Mouse (Mus musculus): Measurements from ENCODE around the gene Sptan1. TPM values are rescaled to one million over a fixed set of nuclear protein-coding genes. Genes with fewer than 3 reads are reported as not detected.

The Sptan1 gene
- polyA plus RNA-seq, 1 experiment, result 0.04 TPM

- no peak overlapping the region for H3K4me3 ChIP-seq (replicated peaks)
- H3K36me3 ChIP-seq (ENCODE audit: control insufficient read depth), result peaks cover 26% of the 10 kb centered on the region
- H3K9me3 ChIP-seq (ENCODE audit: control insufficient read depth, low read length), result no peaks in the 10 kb centered on the region
- no peaks in the 10 kb centered on the region for H3K4me1 ChIP-seq (ENCODE audit: control insufficient read depth)
- TF ChIP-seq GATA1 (IDR thresholded peaks at IDR 0.05; ENCODE audit: low read length), result no peak
- TF ChIP-seq TAL1 (IDR thresholded peaks at IDR 0.05; ENCODE audit: low read length), result no peak
- no peaks in the 10 kb centered on the region for H3K27me3 ChIP-seq (ENCODE audit: control insufficient read depth)
These were observed 67.0 kb downstream of the Sptan1 start for GRCm38 (mm10) chr2:30032244-30032846.

- H3K27me3 ChIP-seq (ENCODE audit: control insufficient read depth), result no peaks in the 10 kb centered on the region
- TF ChIP-seq TAL1 (IDR thresholded peaks at IDR 0.05; ENCODE audit: low read length), result no peak
- no peak for TF ChIP-seq GATA1 (IDR thresholded peaks at IDR 0.05; ENCODE audit: low read length)
- H3K9me3 ChIP-seq (ENCODE audit: control insufficient read depth, low read length), result no peaks in the 10 kb centered on the region
- H3K36me3 ChIP-seq (ENCODE audit: control insufficient read depth), result peaks cover 26% of the 10 kb centered on the region
- no peaks in the 10 kb centered on the region for H3K4me1 ChIP-seq (ENCODE audit: control insufficient read depth)
- H3K4me3 ChIP-seq (replicated peaks), result no peak overlapping the region
These were observed 67.6 kb downstream of the Sptan1 start for GRCm38 (mm10) chr2:30032957-30033356.

- peaks cover 5% of the 10 kb centered on the region for H3K4me1 ChIP-seq (ENCODE audit: control insufficient read depth)
- no peak overlapping the region for H3K4me3 ChIP-seq (replicated peaks)
- no peaks in the 10 kb centered on the region for H3K9me3 ChIP-seq (ENCODE audit: control insufficient read depth, low read length)
- H3K36me3 ChIP-seq (ENCODE audit: control insufficient read depth), result peaks cover 2% of the 10 kb centered on the region; the same call in 1 of the 2 replicates
- H3K27me3 ChIP-seq (ENCODE audit: control insufficient read depth), result no peaks in the 10 kb centered on the region
- TF ChIP-seq GATA1 (IDR thresholded peaks at IDR 0.05; ENCODE audit: low read length) (no peak), TAL1 (IDR thresholded peaks at IDR 0.05; ENCODE audit: low read length) (no peak)
These were observed 72.4 kb downstream of the Sptan1 start for GRCm38 (mm10) chr2:30037762-30038161.

GRCm38 (mm10) chr2:30038370-30038769, 73.0 kb downstream of the Sptan1 start:
- no peak for TF ChIP-seq GATA1 (IDR thresholded peaks at IDR 0.05; ENCODE audit: low read length)
- no peak for TF ChIP-seq TAL1 (IDR thresholded peaks at IDR 0.05; ENCODE audit: low read length)
- H3K9me3 ChIP-seq (ENCODE audit: control insufficient read depth, low read length), result no peaks in the 10 kb centered on the region
- peaks cover 7% of the 10 kb centered on the region for H3K4me1 ChIP-seq (ENCODE audit: control insufficient read depth)
- H3K27me3 ChIP-seq (ENCODE audit: control insufficient read depth), result no peaks in the 10 kb centered on the region
- H3K36me3 ChIP-seq (ENCODE audit: control insufficient read depth), result peaks cover 2% of the 10 kb centered on the region; the same call in 1 of the 2 replicates
- H3K4me3 ChIP-seq (replicated peaks), result no peak overlapping the region

DNA sequence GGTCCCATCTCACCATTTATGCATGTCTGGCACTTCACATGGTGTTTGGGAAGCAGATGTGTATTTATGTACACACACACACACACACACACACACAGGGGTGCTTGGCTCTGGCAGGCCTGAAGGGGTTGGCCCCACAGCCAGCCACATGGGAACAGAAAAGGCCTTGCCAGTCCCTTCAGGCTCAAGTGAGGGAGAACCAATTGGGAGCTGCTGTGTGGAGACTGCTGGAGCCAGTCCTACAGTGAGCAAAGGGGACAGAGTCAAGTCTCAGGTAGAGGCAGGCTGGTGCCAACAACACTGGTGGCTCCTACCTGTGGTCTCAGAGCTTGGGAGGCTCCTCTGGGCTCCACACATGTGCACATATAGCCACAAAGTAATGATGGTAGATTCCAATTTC, 74.3 kb downstream of the Sptan1 start:
- TF ChIP-seq TAL1 (IDR thresholded peaks at IDR 0.05; ENCODE audit: low read length), result no peak
- TF ChIP-seq GATA1 (IDR thresholded peaks at IDR 0.05; ENCODE audit: low read length), result no peak
- no peaks in the 10 kb centered on the region for H3K9me3 ChIP-seq (ENCODE audit: control insufficient read depth, low read length)
- peaks cover 9% of the 10 kb centered on the region for H3K4me1 ChIP-seq (ENCODE audit: control insufficient read depth)
- no peaks in the 10 kb centered on the region for H3K27me3 ChIP-seq (ENCODE audit: control insufficient read depth)
- H3K36me3 ChIP-seq (ENCODE audit: control insufficient read depth), result no peaks in the 10 kb centered on the region
- H3K4me3 ChIP-seq (replicated peaks), result no peak overlapping the region

DNA sequence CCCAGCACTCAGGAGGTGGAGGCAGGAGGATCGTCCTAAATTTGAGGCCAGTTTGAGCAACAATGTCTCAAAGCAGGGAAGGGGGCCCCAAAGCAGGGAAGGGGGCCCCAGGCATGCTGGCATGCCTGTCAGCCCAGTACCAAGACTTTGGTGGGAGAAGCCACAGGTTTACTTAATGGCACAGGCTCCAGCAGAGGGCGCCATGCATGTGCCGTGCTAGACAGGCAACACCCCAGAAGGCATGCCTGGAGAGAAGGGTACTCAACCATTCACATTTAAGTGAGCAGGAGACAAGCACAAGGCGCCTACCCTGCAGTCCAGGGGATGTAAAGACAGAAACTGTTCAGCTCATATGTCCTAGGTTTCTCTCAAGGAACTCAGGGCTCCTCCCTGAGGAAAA, 77.1 kb downstream of the Sptan1 start:
- H3K36me3 ChIP-seq (ENCODE audit: control insufficient read depth), result peaks cover 3% of the 10 kb centered on the region
- TF ChIP-seq GATA1 (IDR thresholded peaks at IDR 0.05; ENCODE audit: low read length) (no peak), TAL1 (IDR thresholded peaks at IDR 0.05; ENCODE audit: low read length) (no peak)
- peaks cover 13% of the 10 kb centered on the region for H3K4me1 ChIP-seq (ENCODE audit: control insufficient read depth)
- H3K27me3 ChIP-seq (ENCODE audit: control insufficient read depth), result no peaks in the 10 kb centered on the region
- H3K4me3 ChIP-seq (replicated peaks), result no peak overlapping the region
- H3K9me3 ChIP-seq (ENCODE audit: control insufficient read depth, low read length), result no peaks in the 10 kb centered on the region

GRCm38 (mm10) chr2:30044550-30044949, 79.2 kb downstream of the Sptan1 start:
- Histone ChIP-seq H3K27me3 (ENCODE audit: control insufficient read depth) (no peaks in the 10 kb centered on the region), H3K36me3 (ENCODE audit: control insufficient read depth) (peaks cover 3% of the 10 kb centered on the region), H3K4me1 (ENCODE audit: control insufficient read depth) (peaks cover 31% of the 10 kb centered on the region), H3K4me3 (replicated peaks) (no peak overlapping the region), H3K9me3 (ENCODE audit: control insufficient read depth, low read length) (no peaks in the 10 kb centered on the region)
- TF ChIP-seq TAL1 (IDR thresholded peaks at IDR 0.05; ENCODE audit: low read length) (no peak), GATA1 (IDR thresholded peaks at IDR 0.05; ENCODE audit: low read length) (no peak)

DNA sequence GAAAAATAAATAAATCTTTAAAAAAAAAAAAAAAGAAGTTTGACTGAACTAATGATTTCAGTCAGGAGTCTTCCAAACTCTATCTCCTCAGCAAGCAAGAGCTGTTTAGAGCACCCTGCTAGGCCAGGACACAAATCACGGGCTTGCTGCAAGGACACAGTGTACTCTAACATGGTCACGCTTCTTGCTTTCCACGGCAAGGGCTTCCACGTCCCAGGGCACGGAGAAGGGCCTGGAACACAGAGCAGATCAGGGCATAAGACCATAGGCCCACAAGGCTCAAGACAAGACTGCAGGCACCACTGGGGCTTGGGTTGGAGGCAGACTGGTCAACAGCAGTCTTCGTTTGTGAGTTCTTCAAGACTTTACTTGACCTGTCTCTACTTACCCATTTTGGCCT, 81.8 kb downstream of the Sptan1 start:
- Histone ChIP-seq H3K4me1 (ENCODE audit: control insufficient read depth) (peaks cover 34% of the 10 kb centered on the region), H3K27me3 (ENCODE audit: control insufficient read depth) (no peaks in the 10 kb centered on the region), H3K9me3 (ENCODE audit: control insufficient read depth, low read length) (no peaks in the 10 kb centered on the region), H3K4me3 (replicated peaks) (no peak overlapping the region), H3K36me3 (ENCODE audit: control insufficient read depth) (peaks cover 3% of the 10 kb centered on the region)
- TF ChIP-seq TAL1 (IDR thresholded peaks at IDR 0.05; ENCODE audit: low read length), result no peak
- no peak for TF ChIP-seq GATA1 (IDR thresholded peaks at IDR 0.05; ENCODE audit: low read length)

DNA sequence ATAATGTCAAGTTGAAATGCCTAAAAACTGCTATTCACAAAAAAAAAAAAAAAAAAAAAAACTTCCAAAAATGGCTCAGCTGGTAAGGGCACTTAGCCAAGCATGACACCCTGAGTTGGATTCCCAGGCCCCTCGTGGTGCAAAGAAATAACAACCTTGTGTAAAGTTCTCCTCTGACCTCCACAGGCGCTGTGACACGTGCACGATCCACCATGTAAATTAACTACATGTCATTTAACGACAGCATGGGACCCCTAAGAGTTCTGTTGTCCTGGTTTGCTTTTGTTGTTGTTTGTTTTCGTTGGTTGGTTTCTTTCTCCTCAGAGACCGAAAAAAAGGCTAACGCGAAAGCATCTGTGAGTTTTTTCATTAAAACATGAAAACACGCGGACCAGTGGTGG, 82.7 kb downstream of the Sptan1 start:
- H3K27me3 ChIP-seq (ENCODE audit: control insufficient read depth), result peaks cover 1% of the 10 kb centered on the region
- H3K9me3 ChIP-seq (ENCODE audit: control insufficient read depth, low read length), result no peaks in the 10 kb centered on the region
- peak overlapping the region; percentile 65 for H3K4me3 ChIP-seq (replicated peaks)
- H3K36me3 ChIP-seq (ENCODE audit: control insufficient read depth), result peaks cover 3% of the 10 kb centered on the region
- peaks cover 27% of the 10 kb centered on the region for H3K4me1 ChIP-seq (ENCODE audit: control insufficient read depth)
- TF ChIP-seq TAL1 (IDR thresholded peaks at IDR 0.05; ENCODE audit: low read length) (no peak), GATA1 (IDR thresholded peaks at IDR 0.05; ENCODE audit: low read length) (no peak)
